Mouse (Mus musculus) midbrain, postnatal 0 days (tissue): Measurements from ENCODE around the gene Pitpnm2. TPM values are rescaled to one million over a fixed set of nuclear protein-coding genes. Genes with fewer than 3 reads are reported as not detected.
A peak's percentile ranks its signal among the peaks of the same experiment; 100 is the strongest.

Source experiments
- ATAC-seq: fragments of 200-750 bp; cut with Nextera tagmentation; 2 replicates; pipeline ENCODE4 v1.8.0; 2017; ENCODE audit warnings: moderate number of reproducible peaks, mild to moderate bottlenecking, moderate TSS enrichment, moderate library complexity; ENCODE audit not compliant: low FRiP score
- DNase-seq: peaks from one replicate; pipeline ENCODE4 v3.0.0-alpha.2; 2015; ENCODE audit warnings: low spot score
- H3K27ac ChIP-seq: fragments of 300-500 bp; sonication (generic); 2 replicates; pipeline ENCODE4 v1.5.1; 2014; ENCODE audit warnings: low read depth, mild to moderate bottlenecking, low read length, mixed read lengths
- H3K27me3 ChIP-seq: fragments of 300-500 bp; sonication (generic); 2 replicates; pipeline ENCODE4 v1.6.1; 2014; ENCODE audit warnings: low read length, control low read depth, mixed read lengths; ENCODE audit not compliant: insufficient read depth
- H3K36me3 ChIP-seq: fragments of 300-500 bp; sonication (generic); 2 replicates; pipeline ENCODE4 v1.6.1; 2014; ENCODE audit warnings: low read length, control low read depth, mixed read lengths; ENCODE audit not compliant: insufficient read depth
- H3K4me1 ChIP-seq: fragments of 300-500 bp; sonication (generic); 2 replicates; pipeline ENCODE4 v1.6.1; 2014; ENCODE audit warnings: mild to moderate bottlenecking, control low read depth, antibody characterized with exemption, low read length, mixed read lengths; ENCODE audit not compliant: insufficient read depth
- H3K4me2 ChIP-seq: fragments of 300-500 bp; sonication (generic); 2 replicates; pipeline ENCODE4 v1.6.1; 2014; ENCODE audit warnings: low read depth, mild to moderate bottlenecking, low read length, mixed read lengths; ENCODE audit not compliant: poor library complexity, severe bottlenecking
- H3K4me3 ChIP-seq: fragments of 300-500 bp; sonication (generic); 2 replicates; pipeline ENCODE4 v1.5.1; 2014; ENCODE audit warnings: low read depth, mild to moderate bottlenecking, low read length, moderate library complexity
- H3K9ac ChIP-seq: fragments of 300-500 bp; sonication (generic); replicated peaks from 2 replicates; pipeline ENCODE4 v1.6.1; 2014; ENCODE audit warnings: mild to moderate bottlenecking, low read length, moderate library complexity, mixed read lengths; ENCODE audit not compliant: poor library complexity, severe bottlenecking
- H3K9me3 ChIP-seq: fragments of 300-500 bp; sonication (generic); 2 replicates; pipeline ENCODE4 v1.6.1; 2016; ENCODE audit warnings: low read length, control low read depth
- CTCF ChIP-seq: IDR thresholded peaks from 2 replicates; pipeline ENCODE4 v1.5.1; 2016; ENCODE audit warnings: antibody characterized with exemption, mild to moderate bottlenecking
- WGBS: fragments of 180-500 bp; shearing (Covaris S2); extraction: QIAGEN DNeasy Blood & Tissue Kit; methylation state at CpG from one replicate; pipeline ENCODE4 v1.1.7; 2014; 5-methylcytosine and 5-hydroxymethylcytosine counted together
- polyA plus RNA-seq: library from polyadenylated mRNA; unstranded; fragments of >200 nt; fragmentation: Nextera tagmentation; extraction: Ambion mirVana; gene quantifications from 2 replicates; pipeline ENCODE4 v1.2.1, GENCODE M21; 2015
- total RNA-seq: library from RNA; depleted of rRNA; stranded (reverse); fragments of >200 nt; gene quantifications from 2 replicates; pipeline ENCODE4 v1.2.3, GENCODE M21; 2014

Pitpnm2 gene
- total and polyA plus RNA-seq, 2 experiments from 2014 or later = 10.1 to 66.2 TPM

- Histone ChIP-seq H3K36me3 (peaks cover 51% of the 10 kb centered on the region), H3K4me1 (no peaks in the 10 kb centered on the region), H3K4me2 (no peak overlapping the region), H3K27ac (no peak overlapping the region), H3K4me3 (no peak overlapping the region), H3K9me3 (no peaks in the 10 kb centered on the region), H3K9ac (no peak overlapping the region), H3K27me3 (no peaks in the 10 kb centered on the region)
- TF ChIP-seq CTCF = no peak
- ATAC-seq (peak; percentile 27; the same call in 1 of the 2 replicates), DNase-seq (peak; percentile 63)
- 74% methylated on average over 7 of the region's 7 CpGs for WGBS
These were observed 111.5 kb downstream of the Pitpnm2 start for GRCm38 (mm10) chr5:124138066-124138465.

- H3K4me3 ChIP-seq = no peak overlapping the region
- no peak for TF ChIP-seq CTCF
- no peaks in the 10 kb centered on the region for H3K4me1 ChIP-seq
- H3K9ac ChIP-seq = no peak overlapping the region
- no peaks in the 10 kb centered on the region for H3K9me3 ChIP-seq
- 87% methylated on average over 5 of the region's 5 CpGs for WGBS
- no peak for ATAC-seq
- no peak overlapping the region for H3K4me2 ChIP-seq
- H3K27ac ChIP-seq = no peak overlapping the region
- peak; percentile 68 for DNase-seq
- H3K36me3 ChIP-seq = peaks cover 69% of the 10 kb centered on the region
- no peaks in the 10 kb centered on the region for H3K27me3 ChIP-seq
These were observed 115.3 kb downstream of the Pitpnm2 start for GRCm38 (mm10) chr5:124134261-124134660.

- Histone ChIP-seq H3K9ac (no peak overlapping the region), H3K36me3 (peaks cover 87% of the 10 kb centered on the region), H3K27ac (no peak overlapping the region), H3K4me1 (no peaks in the 10 kb centered on the region), H3K27me3 (no peaks in the 10 kb centered on the region), H3K4me3 (no peak overlapping the region), H3K4me2 (no peak overlapping the region), H3K9me3 (no peaks in the 10 kb centered on the region)
- ATAC-seq (no peak), DNase-seq (no peak)
- WGBS = 91% methylated on average over 11 of the region's 11 CpGs
- TF ChIP-seq CTCF = no peak
These were observed 124.5 kb downstream of the Pitpnm2 start for GRCm38 (mm10) chr5:124125093-124125492.

GRCm38 (mm10) chr5:124122357-124122756 is 127.2 kb downstream of the Pitpnm2 start:
- H3K27ac ChIP-seq = no peak overlapping the region
- no peak overlapping the region for H3K4me2 ChIP-seq
- H3K36me3 ChIP-seq = peaks cover 83% of the 10 kb centered on the region
- no peak overlapping the region for H3K4me3 ChIP-seq
- no peak for ATAC-seq
- no peaks in the 10 kb centered on the region for H3K4me1 ChIP-seq
- TF ChIP-seq CTCF = no peak
- DNase-seq = no peak
- H3K9ac ChIP-seq = no peak overlapping the region
- H3K27me3 ChIP-seq = no peaks in the 10 kb centered on the region
- WGBS = 90% methylated on average over 18 of the region's 18 CpGs
- no peaks in the 10 kb centered on the region for H3K9me3 ChIP-seq

- peaks cover 7% of the 10 kb centered on the region for H3K4me1 ChIP-seq
- WGBS = 80% methylated on average over 5 of the region's 5 CpGs
- ATAC-seq (no peak), DNase-seq (no peak)
- no peaks in the 10 kb centered on the region for H3K27me3 ChIP-seq
- H3K4me2 ChIP-seq = no peak overlapping the region
- H3K4me3 ChIP-seq = no peak overlapping the region
- TF ChIP-seq CTCF = no peak
- peaks cover 59% of the 10 kb centered on the region for H3K36me3 ChIP-seq
- no peak overlapping the region for H3K9ac ChIP-seq
- no peaks in the 10 kb centered on the region for H3K9me3 ChIP-seq
- no peak overlapping the region for H3K27ac ChIP-seq
These were observed 130.4 kb downstream of the Pitpnm2 start for GRCm38 (mm10) chr5:124119204-124119603.

- peak; percentile 28; the same call in 1 of the 2 replicates for ATAC-seq
- 2% methylated on average over 64 of the region's 64 CpGs for whole genome bisulfite sequencing
- TF ChIP-seq CTCF = no peak
These were observed 133.3 kb downstream of the Pitpnm2 start, which contains the start of gene Arl6ip4 for GRCm38 (mm10) chr5:124115990-124116845. TSS of gene Arl6ip4 (plus strand) at chr5:124116089.

More at GRCm38 (mm10) chr5:124115990-124116845, 133.3 kb downstream of the Pitpnm2 start, which contains the start of gene Arl6ip4:
- Histone ChIP-seq H3K4me3 (peak within 1 kb of the TSS; percentile 82), H3K27me3 (no peaks in the 10 kb centered on the region), H3K9me3 (no peaks in the 10 kb centered on the region), H3K36me3 (peaks cover 43% of the 10 kb centered on the region), H3K4me2 (peak within 1 kb of the TSS; percentile 97), H3K27ac (peak within 1 kb of the TSS; percentile 81), H3K9ac (peak within 1 kb of the TSS; percentile 90), H3K4me1 (peaks cover 16% of the 10 kb centered on the region)
- DNase-seq = peak; percentile 82
